Mouse (Mus musculus): ENCODE data around the gene Nwd2.

DNA sequence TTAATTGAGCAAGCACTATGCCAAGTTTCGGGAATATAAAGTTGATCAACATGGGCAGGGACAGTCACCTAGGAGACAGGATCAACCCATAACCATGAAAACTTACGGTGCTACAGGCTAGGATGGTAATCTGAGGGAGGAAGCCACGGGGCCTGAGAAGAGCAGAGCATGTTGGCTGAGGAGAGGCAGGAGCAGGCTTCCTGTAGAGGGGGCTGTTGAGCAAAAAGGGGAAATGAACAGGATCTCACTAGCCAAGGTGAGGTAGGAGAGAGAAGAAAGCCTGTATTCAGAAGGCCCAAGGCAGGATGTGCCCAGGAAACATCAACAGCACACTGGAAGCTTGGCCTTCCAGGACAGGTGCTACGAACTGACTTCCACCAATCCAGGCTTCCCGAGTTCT lies 172.3 kb downstream of the Nwd2 start:
- no peak for TF ChIP-seq GATA1 (IDR thresholded peaks at IDR 0.05; ENCODE audit: borderline replicate concordance, low read length)
- TF ChIP-seq FLI1 (IDR thresholded peaks at IDR 0.05; ENCODE audit: low read length): no peak

Data from megakaryocyte, embryonic 14.5 days (primary cell).